ENCODE assay signal across 29 mouse cellular contexts in the genomic region with DNA sequence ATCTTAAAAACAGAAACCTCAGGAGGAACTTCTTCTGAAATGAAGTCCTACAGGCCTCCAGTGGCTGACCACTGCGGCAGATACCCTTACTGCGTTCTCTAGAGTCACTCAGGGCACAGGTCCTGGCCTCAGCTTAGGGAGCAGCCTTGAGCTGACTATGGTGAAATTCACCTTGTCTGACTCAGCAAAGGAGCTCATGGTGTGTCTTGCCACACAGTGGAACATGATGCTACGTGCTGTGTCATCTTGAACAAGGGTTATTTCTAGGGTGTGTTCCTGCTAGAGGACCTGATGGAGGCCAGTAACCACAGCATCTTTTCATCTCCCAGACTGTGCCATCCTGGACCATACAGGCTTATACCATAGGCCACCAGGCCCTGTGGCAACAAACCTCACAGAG.
DNase-seq lines count a peak whose midpoint lies in the region; ATAC-seq and TF ChIP-seq lines count a peak whose summit lies in the region.
"Had no signal": no experiment of that assay in that cellular context is flagged by ENCODE, and none has a peak within 500 bp of the region (broad histone marks: within the 10 kb centered on the region; RNA-seq: fewer than 3 reads in every experiment).

No protein-coding gene starts in this region.

- peaks cover 5% of the 10 kb centered on the region; the same call in 1 of the 2 replicates for H3K4me1 ChIP-seq in kidney, embryonic 15.5 days
- peaks cover 35% of the 10 kb centered on the region for H3K4me1 ChIP-seq in bone marrow macrophage, adult 2 months (ENCODE audit: control insufficient read depth, insufficient read depth, low read length)
- H3K4me1 ChIP-seq: heart, embryonic 12.5 days; midbrain, embryonic 10.5 days; stomach, embryonic 15.5 days had no signal

- peak; percentile 8 for DNase-seq in adrenal gland, adult 8-10 months
- no peak for DNase-seq in adrenal gland, adult 18-20 months (ENCODE audit: low spot score in 2 of 2)
- no peak for DNase-seq in kidney, adult 11 months
- DNase-seq in ovary, postnatal 10 days (ENCODE audit: low spot score), result no peak
- no peak for DNase-seq in heart, adult 8-10 months (ENCODE audit: low spot score)
- DNase-seq: B cell, adult 2 months; cerebellum, adult 11 months; cerebellum, postnatal 10 days; forebrain, postnatal 0 days; heart, adult 11 months; heart, postnatal 10 days; kidney, adult 8-10 months; kidney, postnatal 25 days; layer of hippocampus, postnatal 36 days; lung, embryonic 14.5 days; right cerebral cortex, adult 18-20 months; right cerebral cortex, postnatal 4 days; thymus, postnatal 36 days had no signal

- WGBS in kidney, embryonic 15.5 days, result 69% methylated on average over 3 of the region's 3 CpGs

- no peak for ATAC-seq in kidney, embryonic 15.5 days (replicated peaks; ENCODE audit: low FRiP score)
- ATAC-seq in megakaryocyte, adult 5-6 weeks (ENCODE audit: poor library complexity, severe bottlenecking), result peak; percentile 51
- ATAC-seq: forebrain, postnatal 0 days; hindbrain, postnatal 0 days had no signal

- no peak for TF ChIP-seq POLR2A in bone marrow macrophage, adult 2 months (IDR thresholded peaks at IDR 0.05; ENCODE audit: borderline replicate concordance, low read depth, low read length)

- H3K9me3 ChIP-seq in kidney, embryonic 15.5 days (replicated peaks), result no peaks in the 10 kb centered on the region
- H3K9me3 ChIP-seq: embryonic facial prominence, embryonic 12.5 days; heart, embryonic 12.5 days; limb, embryonic 13.5 days; midbrain, embryonic 10.5 days; stomach, embryonic 15.5 days had no signal

- no peak overlapping the region for H3K4me3 ChIP-seq in kidney, embryonic 15.5 days (replicated peaks)
- no peak overlapping the region for H3K4me3 ChIP-seq in bone marrow macrophage, adult 2 months (ENCODE audit: insufficient read depth, low read length)
- H3K4me3 ChIP-seq: embryonic facial prominence, embryonic 12.5 days; heart, embryonic 12.5 days; layer of hippocampus, adult 2 months; limb, embryonic 13.5 days; midbrain, embryonic 10.5 days; stomach, embryonic 15.5 days had no signal

- no peak for TF ChIP-seq CTCF in bone marrow macrophage, adult 2 months (IDR thresholded peaks at IDR 0.05; ENCODE audit: low read depth, low read length)

- H3K36me3 ChIP-seq in kidney, embryonic 15.5 days, result no peaks in the 10 kb centered on the region
- H3K36me3 ChIP-seq: embryonic facial prominence, embryonic 12.5 days; heart, embryonic 12.5 days; limb, embryonic 13.5 days; midbrain, embryonic 10.5 days; stomach, embryonic 15.5 days had no signal

- no peaks in the 10 kb centered on the region for H3K27me3 ChIP-seq in kidney, embryonic 15.5 days
- H3K27me3 ChIP-seq: embryonic facial prominence, embryonic 12.5 days; heart, embryonic 12.5 days; limb, embryonic 13.5 days; stomach, embryonic 15.5 days had no signal

- no peak overlapping the region for H3K4me2 ChIP-seq in kidney, embryonic 15.5 days
- H3K4me2 ChIP-seq: embryonic facial prominence, embryonic 12.5 days; heart, embryonic 12.5 days; limb, embryonic 13.5 days; lung, embryonic 14.5 days; stomach, embryonic 15.5 days had no signal

- no peak overlapping the region for H3K9ac ChIP-seq in kidney, embryonic 15.5 days
- H3K9ac ChIP-seq: embryonic facial prominence, embryonic 12.5 days; forebrain, postnatal 0 days; heart, embryonic 12.5 days; limb, embryonic 13.5 days; liver, embryonic 14.5 days; lung, embryonic 14.5 days; stomach, embryonic 15.5 days had no signal

- H3K27ac ChIP-seq in kidney, embryonic 15.5 days, result peak overlapping the region; percentile 52; the same call in 1 of the 2 replicates
- peak overlapping the region; percentile 7 for H3K27ac ChIP-seq in bone marrow macrophage, adult 2 months (ENCODE audit: insufficient read depth, low read depth, low read length)
- H3K27ac ChIP-seq: embryonic facial prominence, embryonic 12.5 days; hindbrain, postnatal 0 days; layer of hippocampus, adult 2 months; liver, embryonic 14.5 days; midbrain, embryonic 10.5 days; stomach, embryonic 15.5 days had no signal
